Mouse (Mus musculus) heart, postnatal 0 days (tissue): ENCODE measurements at regions not wholly inside any gene's neighbourhood (a gene's known extent, or its start where the extent isn't known, plus 50 kb on each side); places are given as distances from the start of the nearest gene placed in this dataset.

ENCODE experiments used
- CTCF ChIP-seq: IDR thresholded peaks from 2 replicates; pipeline ENCODE4 v1.5.1; 2016; ENCODE audit warnings: antibody characterized with exemption, control low read depth, low read depth
- EP300 ChIP-seq: IDR thresholded peaks from 2 replicates; pipeline ENCODE4 v1.6.1; 2016; ENCODE audit warnings: antibody characterized with exemption, low read depth

- no peak for TF ChIP-seq CTCF
- TF ChIP-seq EP300: no peak
Measured at GRCm38 (mm10) chr14:62022193-62022592, 270.2 kb upstream of the Rnaseh2b start.
